Mouse (Mus musculus): Measurements from ENCODE around the gene Bcas3. TPM values are rescaled to one million over a fixed set of nuclear protein-coding genes. Genes with fewer than 3 reads are reported as not detected.

Bcas3 gene
- polyA plus RNA-seq, 1 experiment from 2014 or later, result 20.2 TPM

DNA sequence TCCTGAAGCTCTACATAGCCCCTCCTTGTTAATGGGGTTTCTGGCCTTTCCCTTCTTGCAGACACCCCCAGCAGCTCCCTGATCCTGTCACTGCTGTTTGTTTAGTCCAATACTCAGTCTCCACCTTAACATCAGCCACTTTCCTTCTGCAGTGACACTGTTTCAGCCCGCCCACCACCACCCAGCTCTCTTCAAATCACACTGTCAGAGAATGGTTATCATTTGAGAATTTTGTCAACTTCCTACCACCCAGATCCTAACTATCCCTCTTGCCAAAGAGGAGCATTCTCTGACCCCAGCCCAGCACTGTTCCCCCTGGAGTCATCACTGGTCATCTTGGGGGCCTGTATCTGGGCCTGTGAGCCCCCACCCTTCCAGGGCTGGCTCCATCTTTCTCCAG is 452.8 kb downstream of the Bcas3 start:
- 95% methylated on average over 1 of the region's 1 CpGs for WGBS
- no peaks in the 10 kb centered on the region for H3K27me3 ChIP-seq (ENCODE audit: low read depth, poor library complexity, severe bottlenecking)
- H3K27ac ChIP-seq (replicated peaks), result no peak overlapping the region
- DNase-seq (ENCODE audit: low spot score), result no peak
- H3K4me3 ChIP-seq, result no peak overlapping the region
- no peaks in the 10 kb centered on the region for H3K36me3 ChIP-seq
- 0 out of 2 replicates have a peak, but pooled peaks cover 2% of the 10 kb centered on the region for H3K4me1 ChIP-seq
- no peaks in the 10 kb centered on the region for H3K9me3 ChIP-seq (replicated peaks)

DNA sequence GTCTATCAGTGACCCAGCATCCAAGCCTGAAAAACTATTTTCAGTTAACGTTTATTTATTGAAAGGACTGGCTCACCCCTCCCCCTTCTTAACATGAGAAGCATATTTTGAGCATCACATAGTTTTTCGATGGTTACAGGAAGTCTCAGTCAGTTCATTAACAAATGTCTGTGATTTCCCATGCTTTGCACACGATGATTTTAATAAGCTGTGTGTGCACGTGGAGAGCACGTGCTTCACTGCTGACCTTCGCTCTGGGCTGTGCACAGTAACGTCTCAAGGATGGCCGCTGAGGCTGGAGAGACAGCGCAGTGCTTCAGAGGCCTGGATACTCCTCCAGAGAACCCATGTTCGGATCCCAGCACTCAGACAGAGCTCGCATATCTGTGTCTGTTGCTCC is 454.4 kb downstream of the Bcas3 start:
- H3K4me1 ChIP-seq, result 0 out of 2 replicates have a peak, but pooled peaks cover 3% of the 10 kb centered on the region
- no peaks in the 10 kb centered on the region for H3K36me3 ChIP-seq
- H3K4me3 ChIP-seq, result no peak overlapping the region
- H3K9me3 ChIP-seq (replicated peaks), result no peaks in the 10 kb centered on the region
- DNase-seq (ENCODE audit: low spot score), result no peak
- H3K27me3 ChIP-seq (ENCODE audit: low read depth, poor library complexity, severe bottlenecking), result peaks cover 11% of the 10 kb centered on the region; the same call in 1 of the 2 replicates
- WGBS, result 91% methylated on average over 11 of the region's 11 CpGs
- H3K27ac ChIP-seq (replicated peaks), result no peak overlapping the region

DNA sequence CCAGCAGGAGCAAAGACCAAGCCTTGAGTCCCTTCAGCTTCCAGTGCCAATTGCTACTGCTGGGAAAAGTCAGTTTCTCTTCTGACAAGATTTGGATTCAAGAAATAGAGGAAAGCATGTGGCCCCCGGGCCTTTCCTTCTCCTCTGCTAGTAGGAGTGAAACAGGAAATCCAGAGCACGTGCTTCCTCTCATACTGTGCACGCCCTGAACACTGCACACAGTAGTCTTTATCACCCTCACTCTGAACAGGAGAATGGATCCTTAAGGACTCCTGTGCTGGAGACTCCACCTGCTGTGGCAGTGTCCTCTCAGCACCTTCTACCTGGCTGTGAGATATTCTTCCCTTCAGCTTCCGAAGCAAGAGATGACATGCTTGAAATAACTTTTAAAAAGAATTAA is 458.3 kb downstream of the Bcas3 start:
- H3K36me3 ChIP-seq, result no peaks in the 10 kb centered on the region
- no peak overlapping the region for H3K4me3 ChIP-seq
- peaks cover 33% of the 10 kb centered on the region for H3K27me3 ChIP-seq (ENCODE audit: low read depth, poor library complexity, severe bottlenecking)
- WGBS, result 81% methylated on average over 4 of the region's 4 CpGs
- no peak overlapping the region for H3K27ac ChIP-seq (replicated peaks)
- H3K9me3 ChIP-seq (replicated peaks), result no peaks in the 10 kb centered on the region
- H3K4me1 ChIP-seq, result peaks cover 15% of the 10 kb centered on the region
- no peak for DNase-seq (ENCODE audit: low spot score)

DNA sequence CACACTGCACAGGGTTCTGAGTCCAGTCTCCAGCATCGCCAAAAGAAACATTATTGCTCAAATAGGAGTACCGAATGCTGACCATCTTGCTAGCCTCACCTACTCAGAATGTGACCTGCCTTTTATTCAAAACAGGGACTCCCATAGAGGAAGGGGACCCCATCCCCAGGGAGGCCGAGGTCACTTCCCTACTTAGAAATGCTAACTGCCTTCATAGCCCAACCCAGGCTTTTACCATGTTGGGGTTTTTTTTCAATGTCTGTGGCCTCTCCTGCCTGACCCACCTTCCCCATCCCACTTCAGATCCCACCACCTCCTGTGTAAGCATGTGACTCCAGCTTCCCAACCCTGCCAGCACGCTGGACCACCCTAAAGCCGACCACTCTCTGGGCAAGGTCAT is 458.7 kb downstream of the Bcas3 start:
- H3K36me3 ChIP-seq, result no peaks in the 10 kb centered on the region
- no peak overlapping the region for H3K4me3 ChIP-seq
- H3K27ac ChIP-seq (replicated peaks), result no peak overlapping the region
- DNase-seq (ENCODE audit: low spot score), result no peak
- 90% methylated on average over 5 of the region's 5 CpGs for WGBS
- H3K4me1 ChIP-seq, result peaks cover 15% of the 10 kb centered on the region
- H3K27me3 ChIP-seq (ENCODE audit: low read depth, poor library complexity, severe bottlenecking), result peaks cover 35% of the 10 kb centered on the region
- H3K9me3 ChIP-seq (replicated peaks), result no peaks in the 10 kb centered on the region

DNA sequence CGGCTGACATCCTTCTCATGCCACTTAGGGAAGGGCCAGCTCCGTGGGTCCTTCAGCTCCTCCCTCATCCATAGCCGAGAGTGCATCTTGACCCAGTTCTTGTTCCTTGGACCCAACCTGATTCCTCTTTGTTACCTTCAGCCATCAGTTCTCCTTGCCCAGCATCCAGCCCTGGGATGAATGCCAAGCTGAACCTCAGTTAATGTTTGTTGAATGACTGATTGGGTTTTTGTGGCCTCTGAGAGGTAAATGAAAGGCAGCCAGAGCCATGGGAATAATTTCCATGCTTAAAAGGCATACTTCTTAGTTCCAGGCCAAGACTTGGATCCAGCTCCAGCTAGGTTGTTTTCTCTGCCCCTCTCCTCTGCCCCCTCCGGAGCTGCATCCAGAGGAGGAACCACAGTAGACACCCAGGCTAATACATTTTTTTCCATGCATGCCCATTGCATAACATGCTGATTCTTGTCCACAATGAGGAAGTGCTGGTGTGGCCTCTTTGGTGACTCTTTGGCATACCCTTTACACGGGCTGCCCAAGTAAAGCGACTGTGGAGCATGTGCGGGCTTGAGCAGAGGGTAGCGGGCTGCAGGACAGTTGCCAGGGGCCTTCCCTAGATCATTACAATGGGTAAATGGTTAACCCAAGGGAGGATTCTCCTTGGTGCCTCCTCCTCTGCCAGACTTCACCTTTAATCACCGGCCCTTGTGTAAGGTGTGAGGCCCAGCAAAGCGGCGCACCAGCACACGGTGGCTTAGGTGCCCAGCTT is 459.4 kb downstream of the Bcas3 start:
- 93% methylated on average over 12 of the region's 12 CpGs for WGBS
- no peak for DNase-seq (ENCODE audit: low spot score)
- no peaks in the 10 kb centered on the region for H3K9me3 ChIP-seq (replicated peaks)

DNA sequence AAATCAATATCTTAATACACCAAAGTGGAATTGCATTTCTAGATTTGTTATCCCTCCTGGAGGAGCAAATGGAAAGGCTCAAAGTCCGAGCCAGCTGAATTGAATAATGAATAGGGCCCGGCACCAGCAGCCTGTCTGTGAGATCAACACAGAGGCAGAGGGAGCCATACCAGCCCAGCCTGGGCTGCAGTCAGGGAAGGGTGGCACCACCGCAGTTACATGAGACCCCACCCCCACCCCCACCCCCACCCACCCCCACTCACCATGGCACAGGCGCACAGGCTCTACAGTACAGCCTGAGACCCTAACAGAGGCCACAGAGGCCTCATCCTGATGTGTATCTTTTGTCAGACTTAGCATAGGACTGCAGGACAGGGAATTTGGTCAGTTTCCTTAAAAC is 461.7 kb downstream of the Bcas3 start:
- Histone ChIP-seq H3K27me3 (ENCODE audit: low read depth, poor library complexity, severe bottlenecking) (peaks cover 64% of the 10 kb centered on the region), H3K9me3 (replicated peaks) (no peaks in the 10 kb centered on the region), H3K36me3 (no peaks in the 10 kb centered on the region), H3K4me1 (peaks cover 18% of the 10 kb centered on the region), H3K4me3 (no peak overlapping the region), H3K27ac (replicated peaks) (no peak overlapping the region)
- WGBS, result 57% methylated on average over 4 of the region's 4 CpGs
- DNase-seq (ENCODE audit: low spot score), result no peak

More for the DNA sequence above, 459.4 kb downstream of the Bcas3 start:
- Histone ChIP-seq H3K4me3 (no peak overlapping the region), H3K27ac (replicated peaks) (no peak overlapping the region), H3K4me1 (peaks cover 15% of the 10 kb centered on the region), H3K36me3 (no peaks in the 10 kb centered on the region), H3K27me3 (ENCODE audit: low read depth, poor library complexity, severe bottlenecking) (peaks cover 42% of the 10 kb centered on the region)

DNA sequence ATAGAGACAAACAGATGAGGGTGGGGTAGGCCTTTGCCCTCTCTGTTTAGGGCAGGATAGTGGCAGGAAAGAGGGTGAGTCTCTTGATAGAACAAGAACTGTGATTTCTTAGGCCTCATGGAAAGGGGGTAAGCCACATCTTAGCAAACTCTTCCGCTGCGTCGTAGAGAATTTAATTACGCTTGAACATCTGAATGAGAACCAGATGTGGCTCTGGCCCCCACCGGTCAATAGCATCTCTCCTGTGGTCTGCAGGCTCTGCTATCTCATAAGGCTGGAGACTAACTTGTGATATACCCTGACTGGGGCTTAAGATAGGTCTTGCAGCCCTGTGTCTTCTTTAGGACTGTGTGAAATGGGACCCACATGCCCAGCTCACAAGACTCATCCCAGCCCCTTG is 463.5 kb downstream of the Bcas3 start:
- Histone ChIP-seq H3K36me3 (no peaks in the 10 kb centered on the region), H3K27ac (replicated peaks) (no peak overlapping the region), H3K9me3 (replicated peaks) (no peaks in the 10 kb centered on the region), H3K4me1 (peaks cover 32% of the 10 kb centered on the region), H3K4me3 (no peak overlapping the region), H3K27me3 (ENCODE audit: low read depth, poor library complexity, severe bottlenecking) (peaks cover 77% of the 10 kb centered on the region)
- no peak for DNase-seq (ENCODE audit: low spot score)
- WGBS, result 66% methylated on average over 5 of the region's 5 CpGs

DNA sequence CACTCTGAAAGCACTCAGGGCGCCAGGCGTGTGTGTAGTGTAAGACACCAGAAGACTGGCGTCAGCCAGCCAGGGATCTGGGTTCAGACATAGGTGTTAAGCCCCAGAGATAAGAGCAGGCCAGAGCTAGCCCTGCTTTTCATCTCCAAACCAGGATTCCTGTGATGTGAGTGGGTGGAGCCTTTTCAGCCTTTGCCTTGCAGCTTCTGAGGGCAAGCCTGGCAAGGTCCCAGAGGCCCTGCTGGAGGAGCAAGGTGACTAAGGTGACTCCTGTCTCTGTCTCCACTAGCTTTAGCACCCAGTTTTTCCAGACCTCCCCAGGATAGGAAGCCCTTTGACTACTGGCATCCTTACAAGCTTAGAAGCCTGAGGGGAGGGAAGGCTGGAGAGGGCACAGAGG is 465.4 kb downstream of the Bcas3 start:
- WGBS, result 82% methylated on average over 3 of the region's 3 CpGs
- Histone ChIP-seq H3K4me1 (peaks cover 38% of the 10 kb centered on the region), H3K4me3 (no peak overlapping the region), H3K36me3 (no peaks in the 10 kb centered on the region), H3K27me3 (ENCODE audit: low read depth, poor library complexity, severe bottlenecking) (peaks cover 83% of the 10 kb centered on the region), H3K9me3 (replicated peaks) (no peaks in the 10 kb centered on the region), H3K27ac (replicated peaks) (no peak overlapping the region)
- DNase-seq (ENCODE audit: low spot score), result no peak

DNA sequence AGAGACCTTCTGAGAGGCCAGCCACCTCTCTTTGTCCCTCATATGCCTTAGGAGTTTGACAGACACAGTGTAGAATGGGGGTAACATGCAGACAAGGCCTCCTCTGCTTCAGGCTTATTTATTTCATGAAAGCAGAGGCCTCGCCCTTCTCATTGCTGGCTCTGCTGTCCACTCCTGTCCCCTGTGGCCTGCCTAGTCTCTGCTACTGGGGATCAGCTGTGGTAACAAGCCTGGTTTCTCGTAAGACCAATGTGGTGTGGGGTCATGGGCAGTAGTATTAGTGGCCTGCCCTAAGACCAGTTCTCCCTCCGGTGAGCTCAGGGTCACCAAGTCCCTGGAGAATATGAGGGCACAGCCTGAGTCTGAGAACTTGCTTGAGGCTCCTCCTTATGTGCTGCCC is 468.0 kb downstream of the Bcas3 start:
- Histone ChIP-seq H3K4me1 (peaks cover 35% of the 10 kb centered on the region), H3K27me3 (ENCODE audit: low read depth, poor library complexity, severe bottlenecking) (peaks cover 94% of the 10 kb centered on the region), H3K27ac (replicated peaks) (no peak overlapping the region), H3K9me3 (replicated peaks) (no peaks in the 10 kb centered on the region), H3K4me3 (no peak overlapping the region), H3K36me3 (no peaks in the 10 kb centered on the region)
- 84% methylated on average over 3 of the region's 3 CpGs for whole genome bisulfite sequencing
- DNase-seq (ENCODE audit: low spot score), result no peak

DNA sequence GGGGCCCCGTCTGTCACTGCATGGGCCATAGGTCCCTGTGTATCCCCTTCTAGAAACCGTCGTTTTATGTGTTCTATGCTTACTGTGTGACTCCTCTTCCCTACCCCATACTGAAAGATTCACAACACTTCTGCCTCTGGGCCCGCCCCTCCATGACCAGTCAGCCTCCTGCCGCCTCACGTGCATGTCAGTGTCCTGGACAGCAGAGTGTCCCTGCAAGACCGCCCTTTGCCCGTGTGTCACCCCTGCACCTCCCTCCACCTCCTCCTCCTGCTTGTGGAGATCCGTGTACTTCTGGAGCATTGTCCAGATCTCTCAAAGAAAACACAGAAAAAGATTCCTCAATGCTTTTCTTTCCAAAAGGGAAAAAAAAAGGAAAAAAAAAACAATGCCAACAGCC is 468.7 kb downstream of the Bcas3 start:
- Histone ChIP-seq H3K36me3 (no peaks in the 10 kb centered on the region), H3K27me3 (ENCODE audit: low read depth, poor library complexity, severe bottlenecking) (peaks cover 96% of the 10 kb centered on the region), H3K4me1 (peaks cover 35% of the 10 kb centered on the region), H3K27ac (replicated peaks) (no peak overlapping the region), H3K4me3 (no peak overlapping the region), H3K9me3 (replicated peaks) (no peaks in the 10 kb centered on the region)
- WGBS, result 83% methylated on average over 9 of the region's 9 CpGs
- no peak for DNase-seq (ENCODE audit: low spot score)

DNA sequence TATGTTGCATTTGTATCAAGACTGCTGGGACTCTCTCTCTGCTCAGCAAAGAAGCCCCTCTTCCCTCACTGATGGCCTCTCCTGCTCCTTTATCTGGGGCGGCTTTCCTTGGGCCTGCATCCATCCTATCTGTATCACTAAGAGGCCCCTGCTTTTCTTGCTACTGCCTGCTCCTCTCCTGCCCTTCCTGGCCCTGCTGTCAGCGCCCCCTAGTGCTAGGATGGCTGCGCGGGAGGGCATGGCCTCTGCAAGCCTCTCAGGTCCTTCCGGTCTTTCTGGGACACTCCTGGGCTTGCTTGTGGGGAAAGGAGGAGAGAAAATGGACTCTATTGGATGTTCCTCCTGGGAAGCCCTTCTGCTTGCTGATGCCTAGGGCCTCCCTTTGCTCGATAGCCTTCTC is 470.2 kb downstream of the Bcas3 start:
- peaks cover 96% of the 10 kb centered on the region for H3K27me3 ChIP-seq (ENCODE audit: low read depth, poor library complexity, severe bottlenecking)
- WGBS, result 13% methylated on average over 6 of the region's 6 CpGs
- H3K27ac ChIP-seq (replicated peaks), result no peak overlapping the region
- H3K9me3 ChIP-seq (replicated peaks), result no peaks in the 10 kb centered on the region
- H3K4me3 ChIP-seq, result no peak overlapping the region
- H3K4me1 ChIP-seq, result peaks cover 50% of the 10 kb centered on the region
- H3K36me3 ChIP-seq, result no peaks in the 10 kb centered on the region
- DNase-seq (ENCODE audit: low spot score), result peak; percentile 83

DNA sequence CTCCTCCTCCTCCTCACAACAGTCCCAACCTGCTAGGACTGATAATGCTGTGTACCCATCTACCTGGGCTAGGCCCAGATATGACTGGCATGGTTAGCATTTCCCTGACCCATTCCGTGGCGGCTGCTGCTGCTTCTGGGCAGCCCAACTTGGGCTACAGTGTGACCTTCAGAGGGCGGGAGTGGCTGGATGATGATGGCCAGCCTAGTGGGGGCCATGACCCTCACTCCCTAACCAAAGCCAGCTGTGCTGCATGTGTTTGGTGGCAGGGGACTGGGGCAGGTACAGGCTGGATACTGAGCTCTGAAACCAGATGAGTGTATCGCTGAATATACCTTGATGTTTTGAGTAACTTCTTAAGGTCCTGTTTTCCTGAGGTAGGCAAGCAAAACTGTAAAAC is 470.8 kb downstream of the Bcas3 start:
- Histone ChIP-seq H3K27ac (replicated peaks) (no peak overlapping the region), H3K9me3 (replicated peaks) (no peaks in the 10 kb centered on the region), H3K36me3 (no peaks in the 10 kb centered on the region), H3K4me3 (no peak overlapping the region), H3K4me1 (peaks cover 55% of the 10 kb centered on the region), H3K27me3 (ENCODE audit: low read depth, poor library complexity, severe bottlenecking) (peaks cover 96% of the 10 kb centered on the region)
- DNase-seq (ENCODE audit: low spot score), result no peak
- 83% methylated on average over 4 of the region's 4 CpGs for WGBS

DNA sequence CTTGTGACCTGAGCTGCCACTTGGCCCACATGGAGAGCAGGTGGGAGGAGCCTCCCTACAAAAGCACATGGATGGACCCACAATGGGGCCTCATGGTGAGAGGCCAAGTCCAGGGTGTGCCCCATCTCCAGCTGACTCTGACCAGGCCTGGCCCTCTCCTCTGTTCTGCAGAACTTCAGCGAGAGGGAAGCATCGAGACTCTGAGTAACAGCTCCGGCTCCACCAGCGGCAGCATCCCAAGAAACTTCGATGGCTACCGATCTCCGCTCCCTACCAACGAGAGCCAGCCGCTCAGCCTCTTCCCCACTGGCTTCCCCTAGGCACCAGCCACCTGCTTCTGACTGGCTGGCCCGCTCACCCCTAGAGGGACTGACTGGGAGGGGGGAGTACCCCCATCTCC is 472.1 kb downstream of the Bcas3 start:
- no peaks in the 10 kb centered on the region for H3K36me3 ChIP-seq
- no peaks in the 10 kb centered on the region for H3K9me3 ChIP-seq (replicated peaks)
- no peak overlapping the region for H3K4me3 ChIP-seq
- DNase-seq (ENCODE audit: low spot score), result no peak
- WGBS, result 67% methylated on average over 10 of the region's 10 CpGs
- H3K27me3 ChIP-seq (ENCODE audit: low read depth, poor library complexity, severe bottlenecking), result peaks cover 98% of the 10 kb centered on the region
- H3K27ac ChIP-seq (replicated peaks), result no peak overlapping the region
- H3K4me1 ChIP-seq, result peaks cover 61% of the 10 kb centered on the region

All from midbrain, embryonic 10.5 days (tissue).